Mouse (Mus musculus): ENCODE measurements at regions not wholly inside any gene's neighbourhood (a gene's known extent, or its start where the extent isn't known, plus 50 kb on each side); places are given as distances from the start of the nearest gene placed in this dataset.

DNA sequence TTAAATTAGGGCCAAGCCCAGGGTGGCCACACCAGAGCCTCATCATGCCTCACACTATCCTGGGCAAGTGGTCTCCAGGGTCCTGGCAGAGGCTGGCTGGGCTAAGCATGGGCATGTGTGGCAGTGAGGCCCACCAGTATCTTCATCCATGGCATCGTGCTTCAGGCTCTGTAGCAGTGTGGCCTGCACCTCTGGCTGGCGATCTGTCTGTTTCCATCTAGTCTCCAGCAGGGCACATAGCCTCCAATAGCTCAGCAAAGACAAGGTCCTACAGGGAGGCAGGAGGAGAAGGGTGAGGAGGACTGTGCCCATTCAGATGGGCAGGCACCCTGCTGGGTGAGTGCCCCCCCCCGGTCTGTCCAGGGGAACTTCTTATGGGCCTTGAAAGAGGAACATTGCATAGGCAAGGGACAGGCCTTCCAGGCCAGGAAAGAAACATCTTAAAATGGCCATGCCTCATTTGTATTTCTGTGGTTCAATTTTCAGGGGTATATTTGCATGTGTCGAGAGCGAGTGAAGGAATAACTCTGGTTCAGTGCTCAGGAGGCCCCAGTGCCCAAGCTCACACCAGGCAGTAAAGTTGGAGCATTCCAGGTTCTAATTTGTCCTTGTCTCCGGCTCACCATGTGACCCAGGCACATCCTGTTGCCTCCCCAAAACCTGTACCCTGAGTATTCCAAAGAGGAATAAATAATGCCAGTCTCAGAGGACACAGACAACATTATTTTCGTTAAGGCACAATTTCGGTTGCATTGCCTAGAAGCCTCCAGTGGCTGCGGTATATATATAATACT is 60.4 kb upstream of the Ppara start:
- DNase-seq (ENCODE audit: low read depth) = no peak

DNA sequence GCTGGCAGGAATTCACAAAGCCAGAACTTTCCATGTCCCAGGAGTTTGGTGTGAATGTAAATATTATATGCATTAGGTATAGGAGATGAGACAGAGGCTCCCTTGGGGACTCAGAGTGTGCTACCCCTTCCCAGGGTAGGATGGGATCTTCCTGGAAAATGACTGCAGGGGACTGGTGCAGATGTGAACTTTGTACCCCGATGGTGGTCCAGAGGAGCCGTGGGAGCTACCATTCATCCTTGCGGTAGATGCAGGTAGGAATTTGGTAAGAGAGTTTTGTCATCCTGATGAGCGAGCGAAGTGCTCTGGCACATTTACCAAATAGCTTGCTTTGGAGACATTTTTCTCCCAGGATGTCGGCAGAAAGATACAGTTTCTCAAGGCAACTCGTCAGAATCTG is 59.7 kb upstream of the Ppara start:
- DNase-seq (ENCODE audit: low read depth) = no peak

DNA sequence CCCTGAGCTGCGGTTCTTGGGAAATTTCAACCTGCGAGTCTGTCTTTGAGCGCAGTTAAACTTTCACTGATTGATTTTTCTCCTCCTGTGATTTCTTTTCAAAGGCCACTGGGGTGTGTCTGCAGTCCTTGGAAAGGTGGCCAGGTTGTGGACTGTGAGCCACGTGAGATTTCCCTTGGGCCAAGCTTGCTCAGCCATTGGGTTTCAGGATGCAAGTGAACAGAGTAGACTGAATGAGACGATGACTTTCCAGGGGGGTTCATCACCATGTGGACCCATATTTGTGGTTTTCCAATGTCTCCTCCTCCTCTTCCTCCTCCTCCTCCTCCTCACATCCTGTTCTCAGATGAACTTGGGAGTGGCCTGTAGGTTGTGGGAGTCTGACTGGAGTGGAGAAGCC is 59.0 kb upstream of the Ppara start:
- DNase-seq (ENCODE audit: low read depth) = no peak

DNA sequence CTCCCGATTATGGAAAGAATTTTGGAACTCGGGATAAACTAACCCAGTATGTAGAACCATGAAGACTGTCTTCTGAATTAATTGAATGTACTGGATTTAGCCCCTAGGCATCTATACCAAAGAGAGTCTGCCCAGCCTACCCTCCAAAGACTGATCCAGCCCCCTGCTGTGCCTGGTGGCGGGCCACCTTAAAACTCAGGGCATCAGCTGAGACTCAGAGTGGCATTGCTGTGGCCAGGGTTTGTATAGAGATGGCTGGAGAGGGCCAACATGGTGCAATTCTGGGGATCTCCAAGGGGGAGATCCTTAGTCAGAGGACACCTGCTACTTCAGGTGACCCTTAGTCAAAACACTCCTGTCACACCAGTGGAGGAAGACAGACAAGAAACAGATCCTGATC is 58.6 kb upstream of the Ppara start:
- no peak for DNase-seq (ENCODE audit: low read depth)

DNA sequence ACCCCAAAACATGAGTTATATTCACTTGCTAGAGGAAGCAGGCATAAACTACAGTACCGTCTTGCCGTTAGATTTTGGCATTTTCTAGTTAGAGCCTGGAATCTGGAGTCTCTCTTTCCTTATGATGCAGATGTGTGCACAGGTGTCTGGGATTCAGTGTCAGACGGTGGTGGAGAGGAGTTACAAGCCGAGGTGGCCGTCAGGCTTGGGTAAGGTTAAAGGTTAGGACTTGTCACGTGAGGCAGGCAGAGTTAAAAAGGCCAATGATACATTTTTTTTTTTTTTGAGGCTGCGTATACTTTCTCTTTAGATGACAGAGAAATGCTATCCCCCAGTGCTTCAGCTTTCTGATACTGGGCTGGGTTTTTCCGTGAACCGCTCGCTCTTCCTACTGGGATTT is 57.9 kb upstream of the Ppara start:
- no peak for DNase-seq (ENCODE audit: low read depth)

DNA sequence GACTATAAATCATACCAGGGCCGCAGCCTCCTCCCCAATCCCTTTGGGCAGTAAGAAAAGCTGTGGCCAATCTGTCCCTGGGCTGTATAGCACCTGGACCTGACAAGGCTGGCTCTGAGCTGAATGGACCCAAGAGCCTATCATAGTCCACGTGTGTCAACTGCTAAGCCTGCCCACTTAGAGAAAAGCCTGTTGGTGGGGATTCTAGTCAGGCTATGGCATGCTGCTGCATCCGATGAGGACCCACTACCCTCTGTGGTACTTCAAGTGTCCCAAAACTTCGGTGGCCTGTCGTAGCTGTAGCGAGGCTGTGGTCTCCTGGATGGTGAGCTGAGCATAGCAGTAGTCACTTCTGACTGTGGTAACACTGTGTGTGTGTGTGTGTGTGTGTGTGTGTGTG is 57.4 kb upstream of the Ppara start:
- no peak for DNase-seq (ENCODE audit: low read depth)

DNA sequence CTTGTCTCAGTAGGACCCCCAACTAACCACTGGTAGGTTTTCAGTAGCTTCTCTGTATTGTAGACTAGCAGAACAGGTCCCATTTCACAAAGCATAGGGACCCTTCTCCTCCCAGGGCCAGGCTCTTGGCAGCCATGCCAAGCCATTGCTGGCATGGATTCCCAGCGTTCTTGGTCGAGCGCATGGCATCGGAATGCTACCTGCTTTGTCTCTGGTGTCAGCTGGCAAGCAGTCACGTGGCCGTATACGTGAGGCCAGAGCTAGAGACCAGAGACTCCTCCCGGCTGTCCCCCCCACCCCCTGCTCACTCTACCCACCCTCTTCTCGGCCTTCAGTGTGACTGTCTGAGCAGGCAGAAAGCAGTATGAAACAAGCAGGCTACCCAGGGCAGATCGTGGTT is 56.9 kb upstream of the Ppara start:
- no peak for DNase-seq (ENCODE audit: low read depth)

DNA sequence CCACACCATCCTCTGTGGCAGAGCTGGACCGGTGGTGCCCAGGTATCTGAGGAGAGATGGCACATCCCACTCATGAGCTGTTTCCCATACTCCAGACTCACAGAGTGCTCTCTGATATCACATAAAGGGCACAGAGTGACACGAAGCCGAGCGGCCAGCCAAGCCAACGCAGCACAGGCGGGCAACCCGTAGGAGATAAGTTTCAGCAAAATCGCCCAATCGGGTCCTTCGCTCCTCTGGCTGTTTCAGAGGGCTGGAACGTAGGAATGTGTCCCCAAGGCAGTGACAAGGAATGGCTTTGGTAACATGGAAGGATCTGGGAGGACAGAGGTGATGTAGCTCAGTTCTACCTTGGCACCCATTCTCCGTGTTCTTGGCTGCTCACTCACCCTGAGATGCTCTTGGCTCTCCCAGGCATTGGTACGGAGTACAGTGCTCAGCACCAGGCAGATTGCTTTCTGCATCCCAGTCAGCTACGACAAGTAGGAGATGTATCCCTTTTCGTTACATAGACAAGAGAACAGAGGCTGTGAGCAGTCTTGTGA is 56.4 kb upstream of the Ppara start:
- DNase-seq (ENCODE audit: low read depth) = no peak

DNA sequence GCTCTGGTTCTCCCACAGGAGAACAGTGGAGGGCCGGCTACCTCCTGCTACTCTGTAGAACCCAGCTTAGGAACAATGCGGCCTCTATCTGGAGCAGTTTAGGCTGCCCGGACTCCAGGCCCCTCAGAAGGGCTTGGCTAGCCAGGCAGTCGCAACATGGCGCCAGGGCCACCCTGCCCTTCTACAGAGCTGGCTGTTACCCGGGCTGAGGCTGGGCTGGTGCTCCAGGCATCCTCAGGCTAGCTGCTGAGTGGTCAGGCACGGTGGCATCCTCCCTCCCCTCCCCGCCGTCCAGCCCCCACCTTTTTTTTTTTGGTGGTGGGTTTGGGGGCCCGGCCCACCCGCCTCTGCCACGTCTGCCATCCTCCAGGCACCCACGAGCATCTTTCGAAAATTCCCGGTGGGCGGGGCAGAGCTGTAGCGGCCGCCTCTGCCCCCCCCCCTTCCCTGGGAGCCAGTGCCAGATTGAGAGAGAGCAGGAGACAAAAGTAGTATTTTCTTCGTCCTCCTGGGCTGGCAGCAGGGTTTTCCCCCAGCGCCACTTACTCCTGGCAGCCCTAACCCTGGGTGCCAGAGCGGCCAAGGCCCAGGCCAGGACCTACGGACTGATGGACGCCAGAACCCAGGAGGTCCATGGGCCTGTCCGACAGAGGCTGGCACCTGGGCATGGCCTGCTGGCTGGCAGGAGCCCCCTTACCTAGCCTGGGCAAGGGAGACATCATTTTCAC is 55.6 kb upstream of the Ppara start:
- DNase-seq (ENCODE audit: low read depth) = no peak

DNA sequence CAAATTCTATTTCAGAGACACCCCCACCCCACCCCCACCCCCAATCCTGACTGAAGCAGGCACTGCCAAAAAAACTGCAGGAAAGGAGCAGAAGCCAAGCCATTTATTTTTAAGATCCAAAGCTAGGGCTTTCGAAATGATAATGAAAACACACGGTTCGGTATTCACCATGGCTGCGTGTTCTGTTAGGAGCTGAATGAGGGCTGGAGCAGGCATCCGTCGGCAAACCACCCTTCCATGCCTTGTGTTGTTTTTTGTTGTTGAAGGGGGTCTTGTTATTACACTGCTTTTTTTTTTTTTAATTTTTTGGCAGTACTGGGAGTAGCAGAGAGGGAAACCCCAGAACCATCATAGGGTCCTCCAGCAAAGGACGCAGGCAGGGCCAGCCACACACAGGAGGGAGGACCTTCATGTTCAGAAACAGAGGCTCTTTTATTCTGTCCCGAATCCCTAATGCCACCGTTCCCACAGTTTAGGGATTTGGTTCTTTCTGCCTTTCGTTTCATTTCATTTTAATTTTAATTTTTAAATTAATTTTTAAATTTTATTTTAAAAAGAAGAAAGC is 54.8 kb upstream of the Ppara start:
- DNase-seq (ENCODE audit: low read depth) = no peak

DNA sequence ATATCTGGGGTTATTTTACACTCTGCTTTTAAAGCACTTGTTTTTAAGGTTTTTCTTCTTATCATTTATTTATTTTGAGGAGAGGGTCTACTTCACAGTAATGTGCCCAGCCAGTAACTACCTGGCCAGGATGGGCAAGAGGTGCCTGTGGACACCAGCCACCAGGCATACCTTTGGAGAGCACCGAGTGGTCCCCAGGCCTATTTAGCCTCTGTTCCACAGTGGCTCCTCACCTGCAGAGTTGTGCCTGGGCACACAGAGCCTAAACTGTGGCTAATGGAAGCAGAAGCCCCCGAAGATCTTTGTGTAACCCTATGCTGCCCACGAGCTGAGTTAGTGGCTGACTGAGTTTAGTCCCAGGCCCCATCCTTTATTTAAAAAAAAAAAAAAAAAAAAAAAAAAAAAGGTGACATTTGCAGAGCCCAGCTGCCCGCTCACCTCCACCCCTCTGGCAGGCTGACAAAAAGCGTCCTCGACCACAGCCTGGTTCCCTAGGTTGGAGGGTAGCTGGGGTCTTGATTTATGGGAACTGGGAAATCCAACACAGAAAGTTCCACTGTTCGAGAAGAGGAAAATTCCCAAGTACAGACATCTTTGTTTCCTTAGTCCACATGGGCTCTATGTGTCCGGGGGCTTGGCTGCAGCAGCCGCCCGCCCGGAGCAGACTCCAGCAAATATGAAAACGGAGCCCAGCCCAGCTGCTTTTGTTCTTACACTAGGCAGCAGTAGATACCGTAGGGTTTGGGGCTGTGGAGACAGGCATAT is 54.1 kb upstream of the Ppara start:
- DNase-seq (ENCODE audit: low read depth) = no peak

DNA sequence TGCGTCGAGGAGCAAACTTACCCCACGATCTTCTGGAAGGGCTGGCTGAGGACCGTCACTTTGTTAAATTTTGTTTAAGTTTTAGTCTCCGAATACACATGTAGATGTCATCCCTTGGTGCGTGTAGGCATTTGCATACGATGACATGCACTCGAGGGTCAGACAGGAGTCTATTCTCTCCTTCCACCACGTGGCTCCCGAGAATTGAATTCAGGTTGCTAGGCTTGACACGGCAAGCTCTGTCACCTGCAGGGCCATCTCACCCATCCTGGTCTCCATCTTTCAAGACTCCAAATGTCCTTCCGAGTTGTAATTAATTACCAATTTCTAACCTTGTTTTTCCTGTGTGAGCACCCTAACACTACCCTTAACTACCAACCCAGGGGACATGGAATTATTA is 52.7 kb upstream of the Ppara start:
- DNase-seq (ENCODE audit: low read depth) = no peak

DNA sequence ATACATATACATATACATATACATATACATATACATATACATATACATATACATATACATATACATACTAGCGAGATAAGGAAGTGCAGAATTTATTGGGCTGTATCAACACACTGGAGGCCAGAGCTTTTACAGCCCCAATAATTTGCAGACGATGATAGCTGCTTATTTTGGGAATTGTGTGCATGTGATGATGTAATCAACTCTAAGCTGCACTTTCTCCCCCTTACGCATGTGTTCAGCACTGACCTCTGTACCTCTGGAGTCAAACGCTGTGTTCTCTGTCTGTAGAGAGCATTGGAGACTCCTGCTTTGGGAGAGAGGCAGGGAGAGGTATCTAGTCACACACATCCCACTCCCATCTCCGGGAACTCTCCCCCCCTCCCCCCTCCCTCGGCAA is 52.0 kb upstream of the Ppara start:
- no peak for DNase-seq (ENCODE audit: low read depth)

DNA sequence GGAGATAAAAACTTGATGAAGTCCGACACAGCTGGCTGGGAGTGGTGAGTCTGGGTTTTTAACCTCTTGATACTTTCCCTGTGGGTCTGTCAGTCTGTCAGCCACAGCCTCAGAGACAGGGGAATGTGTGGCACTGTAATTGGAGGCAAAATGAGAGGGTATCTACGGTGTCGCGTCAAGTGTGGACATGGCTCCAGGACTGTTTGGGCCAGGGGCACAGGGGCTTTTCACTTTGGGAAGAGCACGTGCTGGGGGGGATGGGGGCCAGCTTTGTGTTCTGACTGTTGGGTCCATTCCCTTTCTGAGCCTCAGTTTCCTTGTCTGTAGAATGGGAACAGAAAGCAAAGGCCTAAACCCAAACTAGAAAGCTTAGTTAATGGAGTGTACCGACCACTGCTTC is 51.5 kb upstream of the Ppara start:
- no peak for DNase-seq (ENCODE audit: low read depth)

DNA sequence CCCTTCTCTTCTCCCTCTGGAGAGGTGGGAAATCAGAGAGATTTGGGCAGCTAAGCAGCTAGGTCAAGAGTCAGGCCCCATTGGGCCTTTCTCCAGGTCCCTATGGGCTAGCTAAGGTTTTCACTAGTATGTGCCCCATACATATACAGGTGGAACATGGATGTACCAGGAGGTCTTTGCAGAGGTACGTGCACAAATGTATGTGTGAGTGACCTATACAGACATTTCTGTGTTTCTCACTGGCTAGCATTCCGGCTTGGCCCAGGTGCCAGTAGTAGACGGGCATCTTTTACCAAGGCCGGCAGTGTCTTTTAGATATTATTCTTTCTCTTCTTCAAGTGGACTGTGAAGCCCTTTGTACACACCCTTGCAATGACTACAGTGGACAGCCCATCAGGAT is 51.1 kb upstream of the Ppara start:
- DNase-seq (ENCODE audit: low read depth) = no peak

DNA sequence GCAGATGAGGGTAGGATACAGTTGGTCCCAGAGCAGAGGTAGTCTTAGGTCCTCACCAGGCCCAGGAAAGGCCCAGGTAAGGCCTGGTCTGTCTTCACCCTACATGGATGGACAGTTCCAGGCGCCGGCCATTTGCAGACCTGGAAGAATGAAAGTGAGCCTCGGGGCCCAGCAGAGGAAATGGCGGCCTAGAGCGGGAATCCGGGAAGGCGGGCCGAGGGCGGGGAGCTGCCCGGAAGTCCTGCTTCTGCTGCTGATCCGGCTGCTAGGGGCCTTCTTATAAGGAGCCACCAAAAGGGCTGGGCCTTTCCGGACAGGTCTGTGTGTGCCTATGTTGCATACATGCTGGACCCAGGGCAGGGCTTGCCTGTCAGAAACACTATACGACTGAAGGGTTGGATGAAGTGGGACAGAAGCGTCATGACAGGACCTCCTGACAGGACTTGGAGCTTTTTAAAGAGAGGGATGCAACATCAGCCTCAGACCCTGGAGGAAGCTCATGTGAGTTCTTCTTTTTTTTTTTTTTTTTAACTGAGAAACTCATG is 50.5 kb upstream of the Ppara start:
- DNase-seq (ENCODE audit: low read depth) = no peak

DNA sequence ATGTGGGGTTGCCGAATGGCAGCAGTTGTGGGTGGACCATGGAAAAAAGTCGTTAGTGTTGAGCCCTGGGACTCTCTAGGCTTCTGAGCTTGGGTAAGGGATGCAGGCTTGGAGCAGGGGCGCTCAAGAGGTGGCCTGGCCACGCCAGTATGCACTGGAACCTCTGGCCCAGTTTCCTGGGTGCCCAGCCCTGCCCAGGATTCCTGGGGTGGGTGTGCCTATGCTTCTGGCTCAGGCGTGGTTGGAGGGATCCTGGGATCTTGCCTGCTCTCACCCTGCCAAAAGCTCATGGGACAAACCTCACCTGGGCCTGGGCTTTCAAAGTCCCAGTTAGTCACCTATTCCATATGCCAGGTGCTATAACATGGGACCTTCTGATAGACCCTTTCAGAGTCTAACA is 49.9 kb upstream of the Ppara start:
- DNase-seq (ENCODE audit: low read depth) = no peak
